Mouse (Mus musculus) stomach, postnatal 0 days (tissue): ENCODE results near the gene Ston2.

Experiments
- CTCF ChIP-seq: IDR thresholded peaks from 2 replicates; pipeline ENCODE4 v1.5.1; 2016; ENCODE audit warnings: antibody characterized with exemption, low read depth, mild to moderate bottlenecking, moderate library complexity
- EP300 ChIP-seq: optimal IDR thresholded peaks from 2 replicates; pipeline ENCODE3; 2016; ENCODE audit warnings: antibody characterized with exemption

DNA sequence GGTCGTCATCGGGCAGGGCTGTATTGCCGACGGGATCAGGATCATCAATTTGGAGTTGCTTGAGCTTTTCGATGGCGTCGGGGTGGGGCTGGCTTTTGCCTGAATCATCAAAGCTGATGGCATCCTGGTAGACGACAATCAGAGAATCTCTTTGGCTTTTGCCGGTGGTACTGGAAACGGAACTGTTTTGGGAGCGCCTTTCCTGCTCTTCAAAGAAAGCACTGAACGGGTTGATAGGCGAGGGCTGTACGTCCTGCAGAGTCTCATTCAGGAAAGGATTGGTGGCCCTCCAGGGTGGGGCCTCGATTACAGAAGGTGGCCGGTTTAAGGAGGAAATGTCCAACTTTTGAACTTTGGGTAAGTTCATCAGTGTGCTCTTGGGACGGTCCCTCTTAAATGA is 139.8 kb downstream of the Ston2 start:
- no peak for TF ChIP-seq CTCF
- no peak for TF ChIP-seq EP300
